Mouse (Mus musculus) MEL (cell line): ENCODE results near the gene Sec13.

Experiments used
- CHD2 ChIP-seq: IDR thresholded peaks from 2 replicates; pipeline ENCODE4 v1.6.1; 2011; ENCODE audit warnings: low read length, improper control_type of control experiment
- EP300 ChIP-seq, 2 experiments: IDR thresholded peaks; 2 replicates each; pipeline ENCODE4 v1.6.1; 2011; ENCODE audit warnings: improper control_type of control experiment in 2 of 2, low read length in 2 of 2, low read depth in 1 of 2, mild to moderate bottlenecking in 1 of 2
- GATA1 ChIP-seq: IDR thresholded peaks from 2 replicates; pipeline ENCODE4 v1.6.1; 2011; ENCODE audit warnings: low read depth, low read length, improper control_type of control experiment
- NELFE ChIP-seq: IDR thresholded peaks from 2 replicates; pipeline ENCODE4 v1.6.1; 2011; ENCODE audit warnings: low read depth, low read length, improper control_type of control experiment
- POLR2A ChIP-seq, 2 experiments: IDR thresholded peaks; 2 replicates each; pipeline ENCODE4 v1.6.1; 2011 to 2012; ENCODE audit warnings: low read length in 2 of 2, mild to moderate bottlenecking in 2 of 2, control low read depth in 1 of 2, improper control_type of control experiment in 1 of 2, low read depth in 1 of 2, moderate library complexity in 1 of 2; ENCODE audit not compliant: control insufficient read depth in 1 of 2, insufficient read depth in 1 of 2, poor library complexity in 1 of 2
- POLR2AphosphoS5 ChIP-seq: IDR thresholded peaks from 2 replicates; pipeline ENCODE4 v1.6.1; 2012; ENCODE audit warnings: low read depth, borderline replicate concordance, mild to moderate bottlenecking, inconsistent platforms, low read length, moderate library complexity, mixed read lengths
- TAL1 ChIP-seq: IDR thresholded peaks from 2 replicates; pipeline ENCODE4 v1.6.1; 2012; ENCODE audit warnings: mild to moderate bottlenecking, inconsistent platforms, low read length, moderate library complexity, mixed read lengths
- TBP ChIP-seq: IDR thresholded peaks from 2 replicates; pipeline ENCODE4 v1.8.0; 2011; ENCODE audit warnings: low read depth, low read length, improper control_type of control experiment
- TCF12 ChIP-seq: IDR thresholded peaks from 2 replicates; pipeline ENCODE4 v1.6.1; 2014; ENCODE audit warnings: low read depth, mild to moderate bottlenecking, inconsistent platforms, low read length, improper control_type of control experiment, moderate library complexity
- ZNF384 ChIP-seq: IDR thresholded peaks from 2 replicates; pipeline ENCODE4 v1.6.1; 2012; ENCODE audit warnings: low read depth, mild to moderate bottlenecking, inconsistent platforms, low read length, improper control_type of control experiment

DNA sequence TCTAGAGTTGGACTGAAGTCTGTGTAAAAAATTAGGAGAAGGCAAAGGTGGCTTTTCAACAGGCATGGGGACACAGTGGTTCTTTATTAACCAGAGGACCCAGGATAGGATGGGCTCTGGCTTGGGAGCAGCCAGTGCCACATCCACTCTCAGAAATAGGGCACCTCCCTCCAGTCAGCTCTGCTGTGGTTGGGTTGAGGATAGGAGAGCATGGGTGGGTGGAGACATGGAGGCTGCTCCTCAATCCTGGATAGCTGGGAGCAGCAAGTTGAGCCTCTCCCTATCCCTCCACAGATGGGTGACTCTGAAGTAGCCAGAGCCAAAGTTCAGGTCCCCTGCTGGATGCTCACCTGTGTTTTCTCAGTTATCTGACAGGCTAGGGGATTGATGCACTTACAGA is 4.6 kb upstream of the Sec13 start:
- no peak for TF ChIP-seq TCF12
- TF ChIP-seq NELFE: no peak
- no peak for TF ChIP-seq TAL1
- no peak for TF ChIP-seq GATA1
- no peak for TF ChIP-seq ZNF384
- no peak for TF ChIP-seq POLR2AphosphoS5
- no peak for TF ChIP-seq TBP
- no peak for TF ChIP-seq CHD2
- TF ChIP-seq EP300 (IDR thresholded peaks at IDR 0.05; ENCODE audit: low read depth in 1 of 2, low read length in 2 of 2): no peak
- no peak for TF ChIP-seq POLR2A (IDR thresholded peaks at IDR 0.05; ENCODE audit: control insufficient read depth in 1 of 2, insufficient read depth in 1 of 2, low read depth in 1 of 2, low read length in 2 of 2, poor library complexity in 1 of 2)
